Mouse (Mus musculus) hindbrain, embryonic 12.5 days (tissue): ENCODE measurements around the gene Mon1a. TPM values are rescaled to one million over a fixed set of nuclear protein-coding genes. Genes with fewer than 3 reads are reported as not detected.

ENCODE experiments used
- ATAC-seq: fragments of 200-750 bp; cut with Nextera tagmentation; 2 replicates; pipeline ENCODE4 v1.8.0; 2017; ENCODE audit warnings: moderate TSS enrichment; ENCODE audit not compliant: low FRiP score
- H3K27ac ChIP-seq: fragments of 300-500 bp; sonication (generic); 2 replicates; pipeline ENCODE4 v1.5.1; 2016; ENCODE audit warnings: mild to moderate bottlenecking
- H3K27me3 ChIP-seq: fragments of 300-500 bp; sonication (generic); 2 replicates; pipeline ENCODE4 v1.6.1; 2016; ENCODE audit warnings: mild to moderate bottlenecking
- H3K36me3 ChIP-seq: fragments of 300-500 bp; sonication (generic); 2 replicates; pipeline ENCODE4 v1.6.1; 2016; ENCODE audit warnings: mild to moderate bottlenecking
- H3K4me1 ChIP-seq: fragments of 300-500 bp; sonication (generic); 2 replicates; pipeline ENCODE4 v1.6.1; 2016
- H3K4me2 ChIP-seq: fragments of 300-500 bp; sonication (generic); replicated peaks from 2 replicates; pipeline ENCODE4 v1.6.1; 2016; ENCODE audit warnings: mild to moderate bottlenecking
- H3K4me3 ChIP-seq: fragments of 300-500 bp; sonication (generic); 2 replicates; pipeline ENCODE4 v1.5.1; 2016; ENCODE audit warnings: mild to moderate bottlenecking
- H3K9ac ChIP-seq: fragments of 300-500 bp; sonication (generic); 2 replicates; pipeline ENCODE4 v1.6.1; 2016; ENCODE audit warnings: mild to moderate bottlenecking, moderate library complexity
- H3K9me3 ChIP-seq: fragments of 300-500 bp; sonication (generic); replicated peaks from 2 replicates; pipeline ENCODE4 v1.6.1; 2016; ENCODE audit warnings: mild to moderate bottlenecking
- WGBS: fragments of 180-500 bp; shearing (Covaris S2); methylation state at CpG from one replicate; pipeline ENCODE4 v1.1.7; 2016; 5-methylcytosine and 5-hydroxymethylcytosine counted together
- polyA plus RNA-seq: library from polyadenylated mRNA; unstranded; fragments of >200 nt; fragmentation: Nextera tagmentation; extraction: Ambion mirVana; gene quantifications from 2 replicates; pipeline ENCODE4 v1.2.1, GENCODE M21; 2016

Gene Mon1a
- 17.1 and 20.1 TPM in 2 replicates for polyA plus RNA-seq

- H3K9ac ChIP-seq: peak within 1 kb of the TSS; percentile 76
- WGBS: under 1% methylated on average over 28 of the region's 28 CpGs
- no peaks in the 10 kb centered on the region for H3K36me3 ChIP-seq
- peaks cover 9% of the 10 kb centered on the region for H3K4me1 ChIP-seq
- peak within 1 kb of the TSS; percentile 83 for H3K4me2 ChIP-seq
- peak within 1 kb of the TSS; percentile 80 for H3K4me3 ChIP-seq
- ATAC-seq: peak; percentile 96
- H3K27me3 ChIP-seq: peaks cover 16% of the 10 kb centered on the region
- H3K9me3 ChIP-seq: no peaks in the 10 kb centered on the region
- H3K27ac ChIP-seq: peak within 1 kb of the TSS; percentile 70
Observed at GRCm38 (mm10) chr9:107887804-107888266, at the start of gene Mon1a. TSS of gene Mon1a (plus strand) at chr9:107888151.

DNA sequence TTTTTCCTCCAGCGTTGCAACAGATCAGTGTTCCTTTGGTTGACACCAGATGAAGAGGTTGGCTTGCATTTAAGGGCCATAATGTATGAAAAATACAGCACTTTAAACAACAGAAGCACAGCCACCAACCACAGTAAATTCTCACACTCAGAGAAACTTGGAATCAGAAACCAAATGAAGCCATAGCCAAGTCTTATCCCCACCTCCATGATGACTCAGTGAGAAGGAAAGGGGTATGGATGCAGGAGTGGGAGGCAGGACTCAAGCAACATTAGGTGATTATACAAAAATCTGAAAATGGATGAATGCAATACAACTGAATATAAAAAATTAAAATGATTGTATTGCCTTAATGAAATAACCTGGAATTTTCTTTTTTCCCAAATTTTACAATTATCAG, 49.1 kb upstream of the Mon1a start:
- Histone ChIP-seq H3K4me2 (no peak overlapping the region), H3K27ac (no peak overlapping the region), H3K27me3 (no peaks in the 10 kb centered on the region), H3K9me3 (no peaks in the 10 kb centered on the region), H3K4me1 (no peaks in the 10 kb centered on the region), H3K36me3 (peaks cover 17% of the 10 kb centered on the region), H3K9ac (no peak overlapping the region), H3K4me3 (no peak overlapping the region)
- ATAC-seq: no peak
- 92% methylated on average over 1 of the region's 1 CpGs for WGBS

DNA sequence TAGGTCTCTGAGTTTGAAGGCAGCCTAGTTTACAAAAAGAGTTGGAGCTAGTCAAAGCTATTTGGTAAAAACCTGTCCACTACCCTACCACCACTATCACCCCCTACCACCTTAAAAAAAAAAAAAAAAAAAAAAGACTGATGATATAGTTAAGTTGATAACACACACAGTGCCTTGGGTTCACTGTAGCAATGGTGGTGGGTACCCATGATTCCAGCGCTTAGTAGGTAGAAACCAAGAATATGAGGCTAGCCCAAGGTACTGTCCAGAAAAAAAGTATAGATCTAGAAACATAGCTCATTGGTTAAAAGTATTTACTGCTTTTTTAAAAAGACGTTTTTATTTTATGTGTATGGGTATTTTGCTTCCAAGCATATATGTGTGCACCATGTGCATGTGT, 45.2 kb upstream of the Mon1a start:
- Histone ChIP-seq H3K9me3 (no peaks in the 10 kb centered on the region), H3K4me1 (no peaks in the 10 kb centered on the region), H3K36me3 (peaks cover 36% of the 10 kb centered on the region), H3K27me3 (no peaks in the 10 kb centered on the region), H3K4me2 (no peak overlapping the region), H3K27ac (no peak overlapping the region), H3K4me3 (no peak overlapping the region), H3K9ac (no peak overlapping the region)
- ATAC-seq: no peak
- WGBS: 95% methylated on average over 2 of the region's 2 CpGs

DNA sequence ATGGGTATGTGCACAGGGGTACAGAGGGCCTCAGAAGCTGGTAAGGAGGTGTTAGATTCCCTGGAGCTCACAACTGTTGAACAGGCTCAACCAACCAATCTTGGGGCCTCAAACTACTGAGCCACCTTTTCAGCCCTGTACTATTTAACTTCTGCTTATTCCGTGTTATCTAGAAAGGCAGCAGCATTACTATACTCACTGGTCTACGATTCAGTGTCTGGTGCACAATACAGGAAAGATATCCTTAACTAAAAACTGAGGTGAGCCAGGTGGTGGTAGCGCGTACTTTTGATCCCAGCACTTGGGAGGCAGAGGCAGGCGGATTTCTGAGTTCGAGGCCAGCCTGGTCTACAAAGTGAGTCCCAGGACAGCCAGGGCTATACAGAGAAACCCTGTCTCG, 39.0 kb upstream of the Mon1a start:
- Histone ChIP-seq H3K9me3 (no peaks in the 10 kb centered on the region), H3K9ac (no peak overlapping the region), H3K4me3 (no peak overlapping the region), H3K36me3 (peaks cover 55% of the 10 kb centered on the region), H3K27me3 (no peaks in the 10 kb centered on the region), H3K27ac (no peak overlapping the region), H3K4me2 (no peak overlapping the region), H3K4me1 (no peaks in the 10 kb centered on the region)
- ATAC-seq: no peak
- WGBS: 97% methylated on average over 7 of the region's 7 CpGs

GRCm38 (mm10) chr9:107858343-107858742, 29.6 kb upstream of the Mon1a start:
- H3K4me3 ChIP-seq: no peak overlapping the region
- H3K9me3 ChIP-seq: no peaks in the 10 kb centered on the region
- no peaks in the 10 kb centered on the region for H3K4me1 ChIP-seq
- no peak overlapping the region for H3K9ac ChIP-seq
- H3K4me2 ChIP-seq: no peak overlapping the region
- ATAC-seq: no peak
- H3K27ac ChIP-seq: no peak overlapping the region
- peaks cover 16% of the 10 kb centered on the region for H3K36me3 ChIP-seq
- no peaks in the 10 kb centered on the region for H3K27me3 ChIP-seq
- WGBS: 99% methylated on average over 3 of the region's 3 CpGs

- Histone ChIP-seq H3K27me3 (no peaks in the 10 kb centered on the region), H3K27ac (no peak overlapping the region), H3K4me3 (no peak overlapping the region), H3K9me3 (no peaks in the 10 kb centered on the region), H3K4me1 (peaks cover 3% of the 10 kb centered on the region; the same call in 1 of the 2 replicates), H3K9ac (no peak overlapping the region), H3K4me2 (no peak overlapping the region), H3K36me3 (peaks cover 10% of the 10 kb centered on the region)
- no peak for ATAC-seq
- WGBS: 85% methylated on average over 1 of the region's 1 CpGs
Observed at GRCm38 (mm10) chr9:107864493-107864892, 23.5 kb upstream of the Mon1a start.

GRCm38 (mm10) chr9:107866081-107866480, 21.9 kb upstream of the Mon1a start:
- Histone ChIP-seq H3K27me3 (no peaks in the 10 kb centered on the region), H3K27ac (no peak overlapping the region), H3K4me3 (no peak overlapping the region), H3K9ac (no peak overlapping the region), H3K9me3 (no peaks in the 10 kb centered on the region), H3K4me1 (peaks cover 5% of the 10 kb centered on the region), H3K4me2 (no peak overlapping the region), H3K36me3 (peaks cover 10% of the 10 kb centered on the region)
- no peak for ATAC-seq
- 97% methylated on average over 2 of the region's 2 CpGs for WGBS

GRCm38 (mm10) chr9:107872350-107873098, 15.4 kb upstream of the Mon1a start:
- Histone ChIP-seq H3K27me3 (no peaks in the 10 kb centered on the region), H3K4me3 (peak overlapping the region; percentile 97), H3K36me3 (peaks cover 6% of the 10 kb centered on the region), H3K9me3 (no peaks in the 10 kb centered on the region), H3K4me1 (peaks cover 16% of the 10 kb centered on the region), H3K4me2 (peak overlapping the region; percentile 84), H3K27ac (peak overlapping the region; percentile 97), H3K9ac (peak overlapping the region; percentile 99)
- ATAC-seq: peak; percentile 100
- WGBS: under 1% methylated on average over 76 of the region's 80 CpGs

DNA sequence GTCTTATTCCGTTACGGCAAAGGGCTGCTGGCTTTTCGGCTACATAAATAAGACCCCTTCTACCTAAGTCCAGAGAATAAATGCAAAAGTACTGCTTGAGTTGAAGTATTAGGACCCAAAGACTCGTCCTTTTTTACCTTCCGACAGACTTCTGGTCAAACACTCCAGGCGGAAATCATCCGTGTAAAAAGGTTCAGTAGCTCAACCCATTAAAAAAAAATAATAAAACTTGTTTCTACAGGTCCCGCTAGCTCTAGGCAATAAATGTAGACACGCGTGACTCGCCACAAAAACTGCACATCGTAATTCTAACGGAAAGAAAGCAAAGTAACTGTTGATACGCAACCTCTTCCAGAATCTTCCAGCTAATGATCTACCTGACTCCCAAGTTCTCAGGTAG, 14.8 kb upstream of the Mon1a start, which contains the start of gene Rbm6:
Gene Rbm6, minus strand, starts transcription at position 101 of the 400 bp plus-strand sequence.
- Histone ChIP-seq H3K4me2 (peak within 1 kb of the TSS; percentile 84), H3K27me3 (no peaks in the 10 kb centered on the region), H3K9me3 (no peaks in the 10 kb centered on the region), H3K36me3 (peaks cover 6% of the 10 kb centered on the region), H3K9ac (peak within 1 kb of the TSS; percentile 99), H3K4me1 (peaks cover 16% of the 10 kb centered on the region), H3K4me3 (peak within 1 kb of the TSS; percentile 97), H3K27ac (peak within 1 kb of the TSS; percentile 97)
- 11% methylated on average over 14 of the region's 14 CpGs for WGBS
- no peak for ATAC-seq

- Histone ChIP-seq H3K4me3 (no peak overlapping the region), H3K27ac (no peak overlapping the region), H3K4me2 (no peak overlapping the region), H3K4me1 (no peaks in the 10 kb centered on the region), H3K9me3 (no peaks in the 10 kb centered on the region), H3K9ac (no peak overlapping the region), H3K36me3 (no peaks in the 10 kb centered on the region), H3K27me3 (peaks cover 4% of the 10 kb centered on the region; the same call in 1 of the 2 replicates)
- WGBS: 76% methylated on average over 4 of the region's 4 CpGs
- ATAC-seq: no peak
Observed at GRCm38 (mm10) chr9:107880411-107880810, 7.5 kb upstream of the Mon1a start.

DNA sequence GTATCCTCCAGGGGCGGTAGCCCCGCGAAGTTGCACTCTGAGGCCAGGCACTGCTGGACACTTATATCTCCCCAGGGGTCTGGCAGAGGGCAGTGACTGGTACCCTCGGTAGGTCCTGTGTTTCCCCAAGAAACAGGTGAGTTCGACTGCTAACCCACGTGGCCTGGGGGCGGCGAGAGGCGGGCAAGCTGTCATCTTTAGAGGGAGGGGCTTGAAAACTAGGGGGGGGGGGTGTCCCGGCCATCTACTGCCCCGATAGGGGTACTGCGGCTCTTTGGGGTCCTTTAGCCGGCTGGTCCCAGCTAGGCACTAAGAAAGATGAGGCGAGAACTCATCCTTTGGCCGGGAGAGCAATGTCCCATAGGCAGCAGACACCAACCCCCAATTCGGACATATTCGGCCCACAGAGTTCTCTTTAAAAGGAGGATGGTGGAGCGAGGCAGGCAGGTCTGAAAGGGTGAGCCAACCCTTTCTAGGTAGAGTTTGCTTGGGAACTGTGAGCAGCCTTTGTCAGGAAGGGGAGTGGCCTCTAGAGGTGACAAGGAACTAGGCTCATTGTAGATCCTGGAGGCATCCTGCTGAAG, 408 bp downstream of the Mon1a start:
- WGBS: 0% methylated on average over 18 of the region's 18 CpGs
- H3K4me1 ChIP-seq: peaks cover 9% of the 10 kb centered on the region
- peak; percentile 79 for ATAC-seq
- H3K4me2 ChIP-seq: peak overlapping the region; percentile 83
- peaks cover 16% of the 10 kb centered on the region for H3K27me3 ChIP-seq
- peak overlapping the region; percentile 80 for H3K4me3 ChIP-seq
- H3K9me3 ChIP-seq: no peaks in the 10 kb centered on the region
- no peaks in the 10 kb centered on the region for H3K36me3 ChIP-seq
- H3K9ac ChIP-seq: peak overlapping the region; percentile 76
- H3K27ac ChIP-seq: peak overlapping the region; percentile 70

- no peaks in the 10 kb centered on the region for H3K36me3 ChIP-seq
- peaks cover 9% of the 10 kb centered on the region for H3K4me1 ChIP-seq
- no peaks in the 10 kb centered on the region for H3K9me3 ChIP-seq
- H3K4me3 ChIP-seq: no peak overlapping the region
- 91% methylated on average over 6 of the region's 6 CpGs for WGBS
- peaks cover 13% of the 10 kb centered on the region for H3K27me3 ChIP-seq
- H3K27ac ChIP-seq: no peak overlapping the region
- H3K9ac ChIP-seq: no peak overlapping the region
- H3K4me2 ChIP-seq: no peak overlapping the region
- no peak for ATAC-seq
Observed at GRCm38 (mm10) chr9:107890260-107890659, 2.3 kb downstream of the Mon1a start.
